Mouse (Mus musculus): ENCODE measurements around the gene Cyp27b1. TPM values are rescaled to one million over a fixed set of nuclear protein-coding genes. Genes with fewer than 3 reads are reported as not detected.
"Not testable (repeated sequence)": the region's sequence is repeated elsewhere in the genome, so short reads cannot be mapped to it uniquely, and the experiment has no call there.

Gene Cyp27b1
- total RNA-seq, 4 experiments from 2014 or later = not detected

DNA sequence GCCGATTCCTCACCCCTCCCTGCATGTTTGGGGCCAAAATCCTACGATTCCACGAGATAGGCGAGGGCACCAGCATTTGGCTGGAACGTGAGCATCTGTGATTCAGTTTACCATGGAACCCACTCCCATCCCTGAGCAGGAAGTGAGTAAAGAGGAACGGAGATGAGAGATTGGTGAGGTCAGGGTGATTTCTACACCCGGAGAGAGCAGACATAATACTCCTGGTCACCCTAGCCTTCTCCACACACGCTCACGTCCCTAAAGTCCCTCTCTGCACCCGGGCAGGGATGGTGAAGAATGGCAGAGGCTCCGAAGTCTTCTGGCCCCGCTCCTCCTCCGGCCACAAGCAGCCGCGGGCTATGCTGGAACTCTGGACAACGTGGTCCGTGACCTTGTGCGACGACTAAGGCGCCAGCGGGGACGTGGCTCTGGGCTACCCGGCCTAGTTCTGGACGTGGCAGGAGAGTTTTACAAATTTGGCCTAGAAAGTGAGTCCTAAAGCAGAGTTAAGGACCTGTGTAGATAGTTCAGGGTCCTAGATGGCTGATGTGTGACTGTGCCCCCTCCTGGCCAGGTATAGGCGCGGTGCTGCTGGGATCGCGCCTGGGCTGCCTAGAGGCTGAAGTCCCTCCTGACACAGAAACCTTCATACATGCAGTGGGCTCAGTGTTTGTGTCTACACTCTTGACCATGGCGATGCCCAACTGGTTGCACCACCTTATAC, 1.5 kb downstream of the Cyp27b1 start:
- no peak for DNase-seq (ENCODE audit: low spot score in 2 of 2)

DNA sequence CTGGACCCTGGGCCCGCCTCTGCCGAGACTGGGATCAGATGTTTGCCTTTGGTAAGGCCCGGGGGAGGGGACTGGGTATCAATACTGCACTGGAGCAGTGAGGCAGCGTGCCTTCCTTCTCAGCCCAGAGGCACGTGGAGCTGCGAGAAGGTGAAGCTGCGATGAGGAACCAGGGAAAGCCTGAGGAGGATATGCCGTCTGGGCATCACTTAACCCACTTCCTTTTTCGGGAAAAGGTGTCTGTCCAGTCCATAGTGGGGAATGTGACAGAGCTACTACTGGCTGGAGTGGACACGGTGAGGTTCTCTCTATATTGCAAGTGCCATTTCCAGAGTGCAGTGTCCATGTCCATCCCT, 2.0 kb downstream of the Cyp27b1 start:
- no peak for DNase-seq (ENCODE audit: low spot score in 2 of 2)

GRCm38 (mm10) chr10:127054646-127055045, 6.6 kb downstream of the Cyp27b1 start:
- DNase-seq (ENCODE audit: low spot score in 2 of 2) = no peak

GRCm38 (mm10) chr10:127055406-127055805, 7.4 kb downstream of the Cyp27b1 start:
- DNase-seq (ENCODE audit: low spot score in 2 of 2) = no peak

GRCm38 (mm10) chr10:127056490-127056889, 8.4 kb downstream of the Cyp27b1 start:
- no peak for DNase-seq (ENCODE audit: low spot score in 2 of 2)

DNA sequence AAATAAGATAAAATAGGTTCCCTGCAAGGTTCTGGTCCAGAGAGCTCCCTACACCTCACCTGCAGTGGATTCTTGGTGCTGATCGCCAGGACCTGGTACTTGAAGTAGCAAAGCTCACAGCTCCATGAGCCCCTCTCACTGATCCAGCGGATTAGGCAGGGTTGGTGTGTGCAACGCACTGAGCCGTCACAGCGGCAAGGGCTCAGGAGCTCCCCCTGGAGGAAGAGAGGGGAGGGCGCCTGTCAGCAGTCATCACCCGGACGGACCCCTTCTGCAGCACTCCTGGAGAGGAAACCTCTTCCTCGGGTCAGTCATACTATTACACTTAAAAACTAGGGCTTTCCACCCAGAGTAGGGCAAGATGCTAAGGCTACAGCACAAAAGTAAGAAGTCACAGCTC, 10.1 kb downstream of the Cyp27b1 start:
- peak in 1 of 2 experiments; percentile 40 for DNase-seq (ENCODE audit: low spot score in 2 of 2)

DNA sequence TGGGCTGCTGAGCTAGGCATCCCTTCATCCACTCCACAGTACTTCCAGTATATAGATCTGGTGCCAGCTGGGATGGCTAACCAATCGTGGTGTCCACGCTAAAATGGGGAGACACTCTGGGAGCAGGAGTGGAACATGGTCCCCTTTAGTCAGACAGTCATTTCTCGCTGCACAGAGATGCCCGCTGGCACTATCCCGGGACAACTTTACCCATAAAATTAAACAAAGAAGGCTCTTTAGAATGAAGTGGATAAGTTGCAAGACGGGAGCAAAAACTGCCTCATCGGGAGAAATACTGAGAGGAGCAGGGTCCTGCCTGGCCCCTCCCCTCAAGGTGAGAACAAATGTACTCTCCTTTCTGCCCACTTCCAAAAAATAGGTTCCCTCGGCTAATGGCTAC, 10.7 kb downstream of the Cyp27b1 start:
- no peak for DNase-seq (ENCODE audit: low spot score in 2 of 2)

GRCm38 (mm10) chr10:127059174-127059967, 11.3 kb downstream of the Cyp27b1 start:
- no peak for DNase-seq (ENCODE audit: low spot score in 2 of 2)

DNA sequence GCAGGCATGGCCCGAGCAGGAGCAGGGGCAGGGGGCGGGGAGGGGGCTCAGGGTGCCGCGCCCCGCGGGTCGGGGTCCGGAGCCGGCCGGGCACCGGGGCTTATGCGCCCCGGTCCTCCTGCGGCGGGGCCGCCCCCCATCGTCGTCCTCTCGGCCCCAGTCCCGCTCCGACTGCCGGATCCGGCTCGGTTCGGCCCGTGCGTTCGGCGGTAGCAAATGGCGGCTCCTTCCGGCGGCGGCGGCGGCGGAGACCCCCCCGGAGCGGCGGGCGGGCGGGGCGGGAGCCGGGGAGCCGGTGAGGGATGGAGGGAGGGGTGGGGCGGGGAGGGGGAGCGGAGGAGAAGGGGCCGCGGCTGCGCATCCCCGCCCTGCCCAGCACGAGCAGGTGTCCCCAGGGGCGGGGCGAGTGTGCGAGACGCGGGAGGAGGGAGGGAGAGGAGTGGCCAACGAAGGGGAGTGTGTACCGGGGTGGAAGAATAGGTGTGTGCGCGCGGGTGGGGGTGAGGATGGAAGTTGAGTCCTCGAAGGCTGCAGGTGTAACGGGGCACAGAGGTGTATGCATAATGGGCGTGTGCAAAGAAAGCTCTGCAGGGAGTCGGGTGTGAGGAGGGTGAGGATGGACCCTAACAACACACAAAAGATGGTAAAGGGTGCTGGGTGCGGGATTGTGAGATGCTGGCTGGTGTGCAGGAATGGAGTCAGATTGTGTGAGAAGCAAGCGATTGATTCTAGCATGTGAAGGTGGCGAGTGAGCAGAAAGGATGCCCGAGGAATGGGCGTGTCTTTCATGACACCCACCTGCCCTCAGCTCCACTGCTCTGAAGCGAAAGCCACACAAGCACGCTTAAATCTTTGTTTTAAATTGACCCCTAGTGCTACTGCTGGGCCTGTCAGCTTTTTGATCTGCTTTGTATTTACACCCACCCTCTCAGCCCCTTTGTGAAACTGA, 12.2 kb downstream of the Cyp27b1 start, which contains the start of gene March9:
TSS of gene March9 (minus strand) at position 217 of the 949 bp plus-strand sequence.
- DNase-seq (ENCODE audit: low spot score in 2 of 2) = no peak

DNA sequence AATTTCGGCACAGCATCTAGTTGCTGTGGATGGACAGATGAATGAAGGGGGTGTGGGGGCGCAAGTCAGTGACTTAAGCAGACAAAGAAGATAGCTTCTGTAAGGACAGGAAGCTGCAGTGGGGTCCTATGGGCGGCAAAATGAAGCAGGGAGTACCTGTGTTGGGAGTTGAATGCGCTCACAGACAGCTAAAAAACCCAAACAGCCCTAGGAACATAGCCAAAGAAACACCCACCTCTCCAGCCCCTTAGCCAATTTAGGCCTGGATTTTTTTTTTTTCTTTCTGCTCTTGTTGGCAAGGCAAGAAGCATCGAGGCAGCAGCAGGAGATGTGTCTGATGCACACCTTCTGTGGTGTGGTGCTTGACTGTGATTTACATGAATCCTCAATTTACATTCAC, 13.0 kb downstream of the Cyp27b1 start:
- DNase-seq (ENCODE audit: low spot score in 2 of 2) = no peak

DNA sequence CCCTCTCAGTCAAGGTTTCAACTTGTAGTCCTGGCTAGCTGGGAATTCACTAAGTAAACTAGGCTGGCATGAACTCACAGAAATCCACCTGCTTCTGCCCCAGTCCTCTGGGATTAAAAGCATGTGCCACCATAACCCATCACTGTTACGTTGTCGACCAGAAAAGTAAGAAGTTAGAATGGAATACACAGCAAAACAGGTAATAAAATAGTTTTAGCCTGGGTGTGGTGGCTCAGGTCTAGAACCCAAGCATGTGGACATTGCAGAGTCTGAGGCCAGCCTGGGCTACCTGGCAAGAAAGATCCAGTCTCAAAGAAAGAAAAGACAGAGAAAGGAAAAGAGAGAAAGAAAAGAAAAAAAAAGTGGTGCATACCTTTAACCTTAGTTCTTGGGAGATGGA, 13.5 kb downstream of the Cyp27b1 start:
- no peak for DNase-seq (ENCODE audit: low spot score in 2 of 2)

GRCm38 (mm10) chr10:127062101-127062500, 14.1 kb downstream of the Cyp27b1 start:
- not testable (repeated sequence) for DNase-seq (ENCODE audit: low spot score in 2 of 2)

GRCm38 (mm10) chr10:127062503-127062902, 14.5 kb downstream of the Cyp27b1 start:
- DNase-seq (ENCODE audit: low spot score in 2 of 2) = no peak

DNA sequence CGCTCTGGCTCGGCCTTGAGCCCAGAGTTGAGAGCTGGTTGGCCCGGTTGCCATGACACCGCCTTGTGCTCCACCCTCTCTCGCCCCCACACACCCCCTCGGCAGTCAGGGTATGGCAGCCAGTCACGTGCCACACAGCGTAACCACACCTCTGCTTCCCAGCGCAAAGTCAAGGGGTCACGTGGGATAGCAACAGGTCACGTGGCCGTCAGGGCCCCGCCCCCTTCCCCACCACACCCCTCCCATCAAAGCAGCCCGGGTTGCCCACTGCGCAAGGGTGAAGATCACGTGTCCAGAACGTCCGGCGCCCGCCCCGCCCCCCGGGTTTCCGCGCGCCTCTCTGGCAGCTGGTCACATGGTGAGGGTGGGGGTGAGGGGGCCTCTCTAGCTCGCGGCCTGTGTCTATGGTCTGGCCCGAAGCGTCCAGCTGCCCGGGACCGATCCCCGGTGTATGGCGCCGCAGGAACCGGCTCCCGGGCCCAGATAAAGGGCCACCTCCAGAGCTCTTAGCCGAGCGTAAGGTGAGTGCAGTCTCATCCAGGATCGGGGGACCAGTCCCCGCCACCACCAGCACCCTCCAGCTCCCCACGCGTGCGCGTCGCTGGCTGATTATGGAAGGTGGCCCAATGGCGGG, 15.3 kb downstream of the Cyp27b1 start, which contains the start of gene Cdk4:
TSS of gene Cdk4 (plus strand) at position 296 of the 634 bp plus-strand sequence.
- peak; percentile 97 to 98 for DNase-seq (ENCODE audit: low spot score in 2 of 2)

DNA sequence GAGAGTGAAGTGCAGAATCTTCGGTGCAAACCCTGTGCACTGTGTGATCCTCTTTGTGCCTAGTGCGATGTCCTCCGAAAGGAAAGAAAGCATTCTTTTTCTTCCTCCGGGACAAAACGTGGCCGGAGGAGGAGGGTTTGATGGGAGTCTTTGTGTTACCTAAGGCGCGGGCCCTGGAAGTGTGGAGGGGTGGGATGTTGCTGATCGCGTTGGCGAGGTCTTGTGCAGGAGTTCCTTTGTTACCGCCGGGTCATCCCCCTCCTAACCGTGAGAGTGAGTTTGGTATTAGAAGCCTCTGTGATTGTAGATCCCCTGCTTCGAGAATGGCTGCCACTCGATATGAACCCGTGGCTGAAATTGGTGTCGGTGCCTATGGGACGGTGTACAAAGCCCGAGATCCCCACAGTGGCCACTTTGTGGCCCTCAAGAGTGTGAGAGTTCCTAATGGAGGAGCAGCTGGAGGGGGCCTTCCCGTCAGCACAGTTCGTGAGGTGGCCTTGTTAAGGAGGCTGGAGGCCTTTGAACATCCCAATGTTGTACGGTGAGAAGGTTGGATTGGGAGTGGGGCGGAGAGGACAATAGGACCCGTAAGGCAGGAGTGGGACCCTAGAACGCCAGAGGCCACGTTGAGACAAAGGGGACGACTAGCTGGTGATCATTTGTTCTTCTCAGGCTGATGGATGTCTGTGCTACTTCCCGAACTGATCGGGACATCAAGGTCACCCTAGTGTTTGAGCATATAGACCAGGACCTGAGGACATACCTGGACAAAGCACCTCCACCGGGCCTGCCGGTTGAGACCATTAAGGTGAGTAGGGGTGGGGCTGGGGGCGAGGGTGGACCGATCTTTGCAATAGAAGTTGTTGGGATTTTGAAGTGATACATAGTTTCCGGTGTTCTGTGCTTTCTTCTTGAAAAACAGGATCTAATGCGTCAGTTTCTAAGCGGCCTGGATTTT, 16.1 kb downstream of the Cyp27b1 start:
- no peak for DNase-seq (ENCODE audit: low spot score in 2 of 2)

GRCm38 (mm10) chr10:127065981-127066380, 17.9 kb downstream of the Cyp27b1 start:
- no peak for DNase-seq (ENCODE audit: low spot score in 2 of 2)

- no peak for DNase-seq (ENCODE audit: low spot score in 2 of 2)
Observed at GRCm38 (mm10) chr10:127066519-127067018, 18.5 kb downstream of the Cyp27b1 start.

GRCm38 (mm10) chr10:127068360-127069038, 20.4 kb downstream of the Cyp27b1 start:
- DNase-seq (ENCODE audit: low spot score in 2 of 2) = no peak

Measured in gastrocnemius, adult 8-10 months (tissue).